Mouse (Mus musculus) lung, adult 2 months (tissue): ENCODE measurements around the gene Ifit1bl1.

Source experiments
- CTCF ChIP-seq: fragments of 200-500 bp; IDR thresholded peaks from 2 replicates; pipeline ENCODE4 v1.5.1; 2011; ENCODE audit warnings: mild to moderate bottlenecking, low read length, control low read depth; ENCODE audit not compliant: insufficient read depth
- POLR2A ChIP-seq: fragments of 200-500 bp; IDR thresholded peaks from 2 replicates; pipeline ENCODE4 v1.6.1; 2011; ENCODE audit warnings: low read depth, mild to moderate bottlenecking, control low read depth, low read length, borderline replicate concordance; ENCODE audit errors: extremely low read depth

- TF ChIP-seq CTCF (no peak), POLR2A (no peak)
Measured at GRCm38 (mm10) chr19:34620871-34621270, 19.1 kb upstream of the Ifit1bl1 start.
